21 mouse cellular contexts compared by ENCODE assay signal in genomic region chr1:133377547-133377946, GRCm38 (mm10). TPM values are rescaled to one million over a fixed set of nuclear protein-coding genes. Genes with fewer than 3 reads are reported as not detected.
"Had no signal": no experiment of that assay in that cellular context is flagged by ENCODE, and none has a peak within 500 bp of the region (broad histone marks: within the 10 kb centered on the region; RNA-seq: fewer than 3 reads in every experiment).

No protein-coding gene starts in this region.

- H3K36me3 ChIP-seq: lung, embryonic 15.5 days; midbrain, embryonic 13.5 days; midbrain, embryonic 15.5 days; neural tube, embryonic 12.5 days; stomach, embryonic 15.5 days had no signal

- H3K9me3 ChIP-seq: lung, embryonic 15.5 days; midbrain, embryonic 13.5 days; midbrain, embryonic 15.5 days; neural tube, embryonic 12.5 days; stomach, embryonic 15.5 days had no signal

- DNase-seq: lung, adult 2 months; lung, postnatal 14 days; lung, postnatal 36 days; right cerebral cortex, postnatal 14 days; thymus, adult 2 months; thymus, postnatal 25 days; thymus, postnatal 4 days had no signal

- H3K4me3 ChIP-seq: lung, embryonic 15.5 days; megakaryocyte, embryonic 14.5 days; midbrain, embryonic 13.5 days; midbrain, embryonic 15.5 days; neural tube, embryonic 12.5 days; stomach, embryonic 15.5 days had no signal

- ATAC-seq: lung, postnatal 0 days; midbrain, embryonic 13.5 days; midbrain, embryonic 15.5 days had no signal

- H3K9ac ChIP-seq: lung, embryonic 15.5 days; midbrain, embryonic 13.5 days; midbrain, embryonic 15.5 days; neural tube, embryonic 12.5 days; stomach, embryonic 15.5 days had no signal

- H3K27ac ChIP-seq: lung, embryonic 15.5 days; macrophage; midbrain, embryonic 13.5 days; midbrain, embryonic 15.5 days; neural tube, embryonic 12.5 days; stomach, embryonic 15.5 days; stomach, postnatal 0 days had no signal

- H3K27me3 ChIP-seq: lung, embryonic 15.5 days; midbrain, embryonic 13.5 days; midbrain, embryonic 15.5 days; neural tube, embryonic 12.5 days; stomach, embryonic 15.5 days had no signal

- H3K4me2 ChIP-seq: lung, embryonic 15.5 days; midbrain, embryonic 11.5 days; midbrain, embryonic 13.5 days; midbrain, embryonic 15.5 days; neural tube, embryonic 12.5 days; stomach, embryonic 15.5 days had no signal

RNA-seq across cellular contexts. Expression of gene Etnk2, which starts 14.2 kb away (rescaled TPM):
- polyA plus RNA-seq: macrophage had no signal

RNA-seq across cellular contexts. Expression of gene Ren1, which starts 27.2 kb away (rescaled TPM):
- polyA plus RNA-seq: macrophage; midbrain, embryonic 11.5 days; midbrain, embryonic 13.5 days; midbrain, embryonic 15.5 days; midbrain, postnatal 0 days; spleen, adult 2 months had no signal

RNA-seq across cellular contexts. Expression of gene Kiss1, which starts 55.9 kb away (rescaled TPM):
- polyA plus RNA-seq: macrophage; midbrain, embryonic 11.5 days; midbrain, embryonic 13.5 days; midbrain, embryonic 15.5 days; neural tube, embryonic 12.5 days; neural tube, embryonic 14.5 days; spleen, adult 2 months; stomach, embryonic 15.5 days; stomach, postnatal 0 days; thymus, adult 2 months; urinary bladder, adult 2 months had no signal
